Mouse (Mus musculus): ENCODE data around the gene Ubtd2. TPM values are rescaled to one million over a fixed set of nuclear protein-coding genes. Genes with fewer than 3 reads are reported as not detected.

Ubtd2 gene
- polyA plus RNA-seq, 1 experiment from 2014 or later = 18.6 TPM

GRCm38 (mm10) chr11:32558677-32559076, 103.5 kb downstream of the Ubtd2 start:
- no peaks in the 10 kb centered on the region for H3K36me3 ChIP-seq (ENCODE audit: control insufficient read depth, insufficient read depth, low read length)
- DNase-seq (ENCODE audit: low spot score) = no peak
- H3K27ac ChIP-seq (replicated peaks) = no peak overlapping the region
- H3K4me1 ChIP-seq (replicated peaks; ENCODE audit: control insufficient read depth, insufficient read depth) = no peaks in the 10 kb centered on the region
- no peak for ATAC-seq (ENCODE audit: low FRiP score, low TSS enrichment)
- no peaks in the 10 kb centered on the region for H3K27me3 ChIP-seq (ENCODE audit: control insufficient read depth, insufficient read depth, low read length)
- no peaks in the 10 kb centered on the region for H3K9me3 ChIP-seq (ENCODE audit: control insufficient read depth, low read length)
- no peak overlapping the region for H3K9ac ChIP-seq (ENCODE audit: low read length)
- no peak overlapping the region for H3K4me3 ChIP-seq (ENCODE audit: low read depth, low read length)
- H3K4me2 ChIP-seq (replicated peaks; ENCODE audit: low read depth) = no peak overlapping the region
- TF ChIP-seq CTCF (IDR thresholded peaks at IDR 0.05; ENCODE audit: low read depth) (no peak), EP300 (optimal IDR thresholded peaks at IDR 0.05) (no peak)
- 23% methylated on average over 8 of the region's 8 CpGs for WGBS

GRCm38 (mm10) chr11:32560015-32560770, 105.0 kb downstream of the Ubtd2 start:
- WGBS = 84% methylated on average over 12 of the region's 12 CpGs

GRCm38 (mm10) chr11:32561465-32562355, 106.5 kb downstream of the Ubtd2 start:
- DNase-seq (ENCODE audit: low spot score) (no peak), ATAC-seq (ENCODE audit: low FRiP score, low TSS enrichment) (no peak)
- no peak overlapping the region for H3K9ac ChIP-seq (ENCODE audit: low read length)
- no peaks in the 10 kb centered on the region for H3K36me3 ChIP-seq (ENCODE audit: control insufficient read depth, insufficient read depth, low read length)
- no peak overlapping the region for H3K4me2 ChIP-seq (replicated peaks; ENCODE audit: low read depth)
- no peak overlapping the region for H3K27ac ChIP-seq (replicated peaks)
- no peaks in the 10 kb centered on the region for H3K9me3 ChIP-seq (ENCODE audit: control insufficient read depth, low read length)
- H3K27me3 ChIP-seq (ENCODE audit: control insufficient read depth, insufficient read depth, low read length) = no peaks in the 10 kb centered on the region
- TF ChIP-seq CTCF (IDR thresholded peaks at IDR 0.05; ENCODE audit: low read depth) = no peak
- TF ChIP-seq EP300 (optimal IDR thresholded peaks at IDR 0.05) = no peak
- H3K4me1 ChIP-seq (replicated peaks; ENCODE audit: control insufficient read depth, insufficient read depth) = 0 out of 2 replicates have a peak, but pooled peaks cover 2% of the 10 kb centered on the region
- 79% methylated on average over 10 of the region's 10 CpGs for WGBS
- no peak overlapping the region for H3K4me3 ChIP-seq (ENCODE audit: low read depth, low read length)

More at GRCm38 (mm10) chr11:32560015-32560770, 105.0 kb downstream of the Ubtd2 start:
- no peak for TF ChIP-seq EP300 (optimal IDR thresholded peaks at IDR 0.05)
- no peak for TF ChIP-seq CTCF (IDR thresholded peaks at IDR 0.05; ENCODE audit: low read depth)
- Histone ChIP-seq H3K4me1 (replicated peaks; ENCODE audit: control insufficient read depth, insufficient read depth) (no peaks in the 10 kb centered on the region), H3K27me3 (ENCODE audit: control insufficient read depth, insufficient read depth, low read length) (no peaks in the 10 kb centered on the region), H3K27ac (replicated peaks) (no peak overlapping the region), H3K9me3 (ENCODE audit: control insufficient read depth, low read length) (no peaks in the 10 kb centered on the region), H3K9ac (ENCODE audit: low read length) (no peak overlapping the region), H3K4me3 (ENCODE audit: low read depth, low read length) (no peak overlapping the region), H3K4me2 (replicated peaks; ENCODE audit: low read depth) (no peak overlapping the region), H3K36me3 (ENCODE audit: control insufficient read depth, insufficient read depth, low read length) (no peaks in the 10 kb centered on the region)
- ATAC-seq (ENCODE audit: low FRiP score, low TSS enrichment) (no peak), DNase-seq (ENCODE audit: low spot score) (no peak)

GRCm38 (mm10) chr11:32562706-32563105, 107.5 kb downstream of the Ubtd2 start:
- WGBS = 83% methylated on average over 5 of the region's 5 CpGs
- ATAC-seq (ENCODE audit: low FRiP score, low TSS enrichment) (no peak), DNase-seq (ENCODE audit: low spot score) (no peak)
- Histone ChIP-seq H3K27me3 (ENCODE audit: control insufficient read depth, insufficient read depth, low read length) (no peaks in the 10 kb centered on the region), H3K4me1 (replicated peaks; ENCODE audit: control insufficient read depth, insufficient read depth) (0 out of 2 replicates have a peak, but pooled peaks cover 4% of the 10 kb centered on the region), H3K27ac (replicated peaks) (no peak overlapping the region), H3K9ac (ENCODE audit: low read length) (no peak overlapping the region), H3K9me3 (ENCODE audit: control insufficient read depth, low read length) (no peaks in the 10 kb centered on the region), H3K36me3 (ENCODE audit: control insufficient read depth, insufficient read depth, low read length) (no peaks in the 10 kb centered on the region), H3K4me2 (replicated peaks; ENCODE audit: low read depth) (no peak overlapping the region), H3K4me3 (ENCODE audit: low read depth, low read length) (no peak overlapping the region)
- TF ChIP-seq EP300 (optimal IDR thresholded peaks at IDR 0.05) (no peak), CTCF (IDR thresholded peaks at IDR 0.05; ENCODE audit: low read depth) (no peak)

GRCm38 (mm10) chr11:32563660-32564059, 108.5 kb downstream of the Ubtd2 start:
- WGBS = 63% methylated on average over 3 of the region's 3 CpGs
- TF ChIP-seq CTCF (IDR thresholded peaks at IDR 0.05; ENCODE audit: low read depth) (no peak), EP300 (optimal IDR thresholded peaks at IDR 0.05) (no peak)
- no peaks in the 10 kb centered on the region for H3K36me3 ChIP-seq (ENCODE audit: control insufficient read depth, insufficient read depth, low read length)
- 0 out of 2 replicates have a peak, but pooled peaks have one; percentile 6 for ATAC-seq (ENCODE audit: low FRiP score, low TSS enrichment)
- no peak for DNase-seq (ENCODE audit: low spot score)
- no peaks in the 10 kb centered on the region for H3K27me3 ChIP-seq (ENCODE audit: control insufficient read depth, insufficient read depth, low read length)
- 0 out of 2 replicates have a peak, but pooled peaks cover 4% of the 10 kb centered on the region for H3K4me1 ChIP-seq (replicated peaks; ENCODE audit: control insufficient read depth, insufficient read depth)
- H3K4me2 ChIP-seq (replicated peaks; ENCODE audit: low read depth) = no peak overlapping the region
- H3K9me3 ChIP-seq (ENCODE audit: control insufficient read depth, low read length) = no peaks in the 10 kb centered on the region
- H3K27ac ChIP-seq (replicated peaks) = no peak overlapping the region
- H3K9ac ChIP-seq (ENCODE audit: low read length) = no peak overlapping the region
- no peak overlapping the region for H3K4me3 ChIP-seq (ENCODE audit: low read depth, low read length)

Measured in stomach, postnatal 0 days (tissue).